Mouse (Mus musculus) liver, adult 2 months (tissue): ENCODE measurements around the gene Washc1.

Source experiments
- CTCF ChIP-seq: fragments of 200-500 bp; IDR thresholded peaks from 2 replicates; pipeline ENCODE4 v1.5.1; 2011; ENCODE audit warnings: low read depth, low read length, control low read depth
- POLR2A ChIP-seq: fragments of 200-500 bp; IDR thresholded peaks from 2 replicates; pipeline ENCODE4 v1.6.1; 2011; ENCODE audit warnings: low read length, control low read depth; ENCODE audit not compliant: insufficient read depth; ENCODE audit errors: extremely low read depth

DNA sequence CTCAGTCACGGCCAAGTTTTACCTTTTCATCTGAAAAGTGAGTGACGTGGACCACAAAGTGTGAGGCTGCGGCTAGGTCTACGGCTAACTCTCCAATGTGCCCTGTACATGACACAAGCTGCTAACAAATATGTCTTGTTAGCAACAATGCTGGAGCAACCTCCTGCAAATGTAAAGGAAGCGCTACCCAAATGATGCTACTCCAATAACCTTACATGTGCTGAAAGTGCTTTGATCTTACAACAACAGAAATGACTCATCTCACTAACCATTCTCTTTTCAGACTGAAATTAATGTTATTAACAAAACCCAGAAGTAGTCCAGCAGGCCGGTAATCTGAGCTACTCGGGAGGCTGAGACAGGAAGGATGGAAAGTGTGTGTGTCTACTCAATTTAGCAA is 37.4 kb upstream of the Washc1 start:
- TF ChIP-seq POLR2A (no peak), CTCF (no peak)
